Mouse (Mus musculus): ENCODE data around the gene Tagap1. TPM values are rescaled to one million over a fixed set of nuclear protein-coding genes. Genes with fewer than 3 reads are reported as not detected.
"Not testable (repeated sequence)": the region's sequence is repeated elsewhere in the genome, so short reads cannot be mapped to it uniquely, and the experiment has no call there.

Tagap1 gene
- polyA plus RNA-seq, 1 experiment from 2014 or later: 73.7 TPM

- H3K4me2 ChIP-seq (replicated peaks; ENCODE audit: low read depth, low read length); H3K27me3 ChIP-seq (ENCODE audit: control insufficient read depth, insufficient read depth, low read length); H3K9me3 ChIP-seq (ENCODE audit: control insufficient read depth, low read depth, low read length); ATAC-seq (ENCODE audit: insufficient number of reproducible peaks, insufficient read depth, low FRiP score, low read depth); H3K9ac ChIP-seq (replicated peaks; ENCODE audit: low read depth, low read length); H3K4me1 ChIP-seq (ENCODE audit: control insufficient read depth, insufficient read depth, low read length); H3K36me3 ChIP-seq (ENCODE audit: control insufficient read depth, insufficient read depth, low read length); H3K4me3 ChIP-seq (ENCODE audit: low read depth, low read length); H3K27ac ChIP-seq (ENCODE audit: low read length): not testable (repeated sequence)
- 85% methylated on average over 3 of the region's 3 CpGs for WGBS
These were observed 41.6 kb downstream of the Tagap1 start for GRCm38 (mm10) chr17:6919388-6919787.

GRCm38 (mm10) chr17:6915282-6915681 lies 45.7 kb downstream of the Tagap1 start:
- not testable (repeated sequence) for H3K27ac ChIP-seq (ENCODE audit: low read length); H3K36me3 ChIP-seq (ENCODE audit: control insufficient read depth, insufficient read depth, low read length); H3K4me3 ChIP-seq (ENCODE audit: low read depth, low read length); H3K9ac ChIP-seq (replicated peaks; ENCODE audit: low read depth, low read length); H3K27me3 ChIP-seq (ENCODE audit: control insufficient read depth, insufficient read depth, low read length); ATAC-seq (ENCODE audit: insufficient number of reproducible peaks, insufficient read depth, low FRiP score, low read depth); H3K9me3 ChIP-seq (ENCODE audit: control insufficient read depth, low read depth, low read length); H3K4me2 ChIP-seq (replicated peaks; ENCODE audit: low read depth, low read length); H3K4me1 ChIP-seq (ENCODE audit: control insufficient read depth, insufficient read depth, low read length)
- 86% methylated on average over 2 of the region's 4 CpGs for WGBS

- not testable (repeated sequence) for H3K36me3 ChIP-seq (ENCODE audit: control insufficient read depth, insufficient read depth, low read length); H3K9ac ChIP-seq (replicated peaks; ENCODE audit: low read depth, low read length); ATAC-seq (ENCODE audit: insufficient number of reproducible peaks, insufficient read depth, low FRiP score, low read depth); H3K27me3 ChIP-seq (ENCODE audit: control insufficient read depth, insufficient read depth, low read length); H3K4me1 ChIP-seq (ENCODE audit: control insufficient read depth, insufficient read depth, low read length); H3K4me3 ChIP-seq (ENCODE audit: low read depth, low read length); H3K9me3 ChIP-seq (ENCODE audit: control insufficient read depth, low read depth, low read length); H3K27ac ChIP-seq (ENCODE audit: low read length); H3K4me2 ChIP-seq (replicated peaks; ENCODE audit: low read depth, low read length)
- 79% methylated on average over 1 of the region's 6 CpGs for WGBS
These were observed 46.9 kb downstream of the Tagap1 start for GRCm38 (mm10) chr17:6914066-6914465.

Other genes starting within 250 kb of the Tagap1 start
- gene Ezr, start 178.4 kb downstream of the Tagap1 start, polyA plus RNA-seq (2014; fragmentation: Nextera tagmentation; extraction: Ambion mirVana): 176 and 199 TPM in 2 replicates
- gene Rsph3b, start 12.5 kb downstream of the Tagap1 start, polyA plus RNA-seq (2014; fragmentation: Nextera tagmentation; extraction: Ambion mirVana): 45.4 and 47.4 TPM in 2 replicates
- gene Rnaset2b, start 9.5 kb upstream of the Tagap1 start, polyA plus RNA-seq (2014; fragmentation: Nextera tagmentation; extraction: Ambion mirVana): 229 and 237 TPM in 2 replicates
- gene Gm49721, start 17.7 kb upstream of the Tagap1 start, polyA plus RNA-seq (2014; fragmentation: Nextera tagmentation; extraction: Ambion mirVana): 0.42 and 0.50 TPM in 2 replicates
- not detected in 2 replicates for gene Gm1604a, start 64.4 kb upstream of the Tagap1 start, polyA plus RNA-seq (2014; fragmentation: Nextera tagmentation; extraction: Ambion mirVana)
- 11.7 and 14.7 TPM in 2 replicates for gene Rps6ka2, start 209.0 kb upstream of the Tagap1 start, polyA plus RNA-seq (2014; fragmentation: Nextera tagmentation; extraction: Ambion mirVana)

All from stomach, embryonic 14.5 days (tissue).